Mouse (Mus musculus) midbrain, embryonic 14.5 days (tissue): ENCODE data around the gene Hsd17b3. TPM values are rescaled to one million over a fixed set of nuclear protein-coding genes. Genes with fewer than 3 reads are reported as not detected.

Experiments
- ATAC-seq: fragments of 200-750 bp; cut with Nextera tagmentation; 2 replicates; pipeline ENCODE4 v1.8.0; 2017; ENCODE audit warnings: moderate number of reproducible peaks, moderate library complexity; ENCODE audit not compliant: low FRiP score, low TSS enrichment
- DNase-seq: peaks from one replicate; pipeline ENCODE4 v3.0.0-alpha.2; 2015
- H3K27ac ChIP-seq: fragments of 300-500 bp; sonication (generic); replicated peaks from 2 replicates; pipeline ENCODE4 v1.5.1; 2014; ENCODE audit warnings: mild to moderate bottlenecking, low read depth, low read length, moderate library complexity
- H3K27me3 ChIP-seq: fragments of 300-500 bp; sonication (generic); 2 replicates; pipeline ENCODE4 v1.6.1; 2014; ENCODE audit warnings: low read length, control low read depth, mixed read lengths; ENCODE audit not compliant: control insufficient read depth, insufficient read depth
- H3K36me3 ChIP-seq: fragments of 300-500 bp; sonication (generic); 2 replicates; pipeline ENCODE4 v1.6.1; 2014; ENCODE audit warnings: low read length, control low read depth; ENCODE audit not compliant: control insufficient read depth, insufficient read depth
- H3K4me1 ChIP-seq: fragments of 300-500 bp; sonication (generic); 2 replicates; pipeline ENCODE4 v1.6.1; 2014; ENCODE audit warnings: mild to moderate bottlenecking, antibody characterized with exemption, low read length, control low read depth; ENCODE audit not compliant: control insufficient read depth, insufficient read depth
- H3K4me2 ChIP-seq: fragments of 300-500 bp; sonication (generic); 2 replicates; pipeline ENCODE4 v1.6.1; 2014; ENCODE audit warnings: mild to moderate bottlenecking, low read length, moderate library complexity
- H3K4me3 ChIP-seq: fragments of 300-500 bp; sonication (generic); replicated peaks from 2 replicates; pipeline ENCODE4 v1.5.1; 2014; ENCODE audit warnings: low read depth, low read length
- H3K9ac ChIP-seq: fragments of 300-500 bp; sonication (generic); replicated peaks from 2 replicates; pipeline ENCODE4 v1.6.1; 2014; ENCODE audit warnings: mild to moderate bottlenecking, low read length, moderate library complexity
- H3K9me3 ChIP-seq: fragments of 300-500 bp; sonication (generic); 2 replicates; pipeline ENCODE4 v1.6.1; 2016; ENCODE audit warnings: low read length, control low read depth, mixed read lengths; ENCODE audit not compliant: control insufficient read depth
- WGBS: fragments of 180-500 bp; shearing (Covaris S2); extraction: QIAGEN DNeasy Blood & Tissue Kit; methylation state at CpG from one replicate; pipeline ENCODE4 v1.1.7; 2014; 5-methylcytosine and 5-hydroxymethylcytosine counted together
- polyA plus RNA-seq: library from polyadenylated mRNA; unstranded; fragments of >200 nt; fragmentation: Nextera tagmentation; extraction: Ambion mirVana; gene quantifications from 2 replicates; pipeline ENCODE4 v1.2.1, GENCODE M21; 2014

Gene Hsd17b3
- polyA plus RNA-seq, 1 experiment from 2014 or later, result not detected

GRCm38 (mm10) chr13:64022786-64023468 is 66.1 kb downstream of the Hsd17b3 start:
- Histone ChIP-seq H3K36me3 (no peaks in the 10 kb centered on the region), H3K27ac (no peak overlapping the region), H3K4me2 (no peak overlapping the region), H3K4me1 (no peaks in the 10 kb centered on the region; the same call in 1 of the 2 replicates), H3K4me3 (no peak overlapping the region), H3K9me3 (no peaks in the 10 kb centered on the region), H3K27me3 (no peaks in the 10 kb centered on the region), H3K9ac (no peak overlapping the region)
- 88% methylated on average over 15 of the region's 15 CpGs for WGBS
- ATAC-seq (no peak), DNase-seq (no peak)

- WGBS, result 22% methylated on average over 7 of the region's 7 CpGs
- Histone ChIP-seq H3K27me3 (no peaks in the 10 kb centered on the region), H3K9ac (no peak overlapping the region), H3K27ac (no peak overlapping the region), H3K4me3 (no peak overlapping the region), H3K9me3 (no peaks in the 10 kb centered on the region), H3K4me1 (no peaks in the 10 kb centered on the region; the same call in 1 of the 2 replicates), H3K4me2 (no peak overlapping the region), H3K36me3 (no peaks in the 10 kb centered on the region)
- ATAC-seq, result peak; percentile 89
- peak; percentile 71 for DNase-seq
These were observed 68.1 kb downstream of the Hsd17b3 start for GRCm38 (mm10) chr13:64020902-64021311.

GRCm38 (mm10) chr13:64018586-64019141 is 70.4 kb downstream of the Hsd17b3 start:
- Histone ChIP-seq H3K4me2 (no peak overlapping the region), H3K27ac (no peak overlapping the region), H3K27me3 (no peaks in the 10 kb centered on the region), H3K9ac (no peak overlapping the region), H3K36me3 (no peaks in the 10 kb centered on the region), H3K4me3 (no peak overlapping the region), H3K9me3 (no peaks in the 10 kb centered on the region), H3K4me1 (no peaks in the 10 kb centered on the region; the same call in 1 of the 2 replicates)
- 77% methylated on average over 10 of the region's 10 CpGs for WGBS
- DNase-seq (no peak), ATAC-seq (no peak)

- ATAC-seq (no peak), DNase-seq (no peak)
- H3K4me1 ChIP-seq, result no peaks in the 10 kb centered on the region; the same call in 1 of the 2 replicates
- no peak overlapping the region for H3K27ac ChIP-seq
- no peak overlapping the region for H3K9ac ChIP-seq
- H3K4me3 ChIP-seq, result no peak overlapping the region
- no peaks in the 10 kb centered on the region for H3K9me3 ChIP-seq
- H3K4me2 ChIP-seq, result no peak overlapping the region
- H3K36me3 ChIP-seq, result no peaks in the 10 kb centered on the region
- H3K27me3 ChIP-seq, result no peaks in the 10 kb centered on the region
- 76% methylated on average over 4 of the region's 4 CpGs for WGBS
These were observed 73.0 kb downstream of the Hsd17b3 start for GRCm38 (mm10) chr13:64016048-64016447.

- H3K4me2 ChIP-seq, result no peak overlapping the region
- H3K27ac ChIP-seq, result no peak overlapping the region
- H3K27me3 ChIP-seq, result no peaks in the 10 kb centered on the region
- no peak overlapping the region for H3K4me3 ChIP-seq
- DNase-seq (no peak), ATAC-seq (no peak)
- H3K4me1 ChIP-seq, result no peaks in the 10 kb centered on the region
- no peaks in the 10 kb centered on the region for H3K9me3 ChIP-seq
- H3K9ac ChIP-seq, result no peak overlapping the region
- no peaks in the 10 kb centered on the region for H3K36me3 ChIP-seq
- WGBS, result 90% methylated on average over 4 of the region's 4 CpGs
These were observed 77.9 kb downstream of the Hsd17b3 start for GRCm38 (mm10) chr13:64011157-64011556.

Other genes starting within 250 kb of the Hsd17b3 start
- gene Slc35d2, start 40.1 kb upstream of the Hsd17b3 start, polyA plus RNA-seq, result 1.4 and 1.8 TPM in 2 replicates
- gene Zfp367, start 64.0 kb upstream of the Hsd17b3 start, polyA plus RNA-seq, result 4.2 and 7.2 TPM in 2 replicates
- gene Habp4, start 72.6 kb upstream of the Hsd17b3 start, polyA plus RNA-seq, result 34.7 and 36.5 TPM in 2 replicates
- 1.9 and 3.7 TPM in 2 replicates for gene Cdc14b, start 186.1 kb upstream of the Hsd17b3 start, polyA plus RNA-seq
- gene Aaed1, start 223.5 kb upstream of the Hsd17b3 start, polyA plus RNA-seq, result 9.1 and 11.1 TPM in 2 replicates